Mouse (Mus musculus) liver, postnatal 0 days (tissue): Measurements from ENCODE around the gene Kdm2a. TPM values are rescaled to one million over a fixed set of nuclear protein-coding genes. Genes with fewer than 3 reads are reported as not detected.

Experiments
- ATAC-seq: fragments of 200-750 bp; cut with Nextera tagmentation; 2 replicates; pipeline ENCODE4 v1.8.0; 2017; ENCODE audit warnings: mild to moderate bottlenecking, moderate library complexity
- DNase-seq: peaks from one replicate; pipeline ENCODE4 v3.0.0-alpha.2; 2016
- H3K27ac ChIP-seq: fragments of 300-500 bp; sonication (generic); 2 replicates; pipeline ENCODE4 v1.5.1; 2014; ENCODE audit warnings: antibody characterized with exemption, moderate library complexity, mild to moderate bottlenecking, low read depth
- H3K27me3 ChIP-seq: fragments of 300-500 bp; sonication (generic); 2 replicates; pipeline ENCODE4 v1.6.1; 2014; ENCODE audit warnings: low read length, control low read depth, mixed read lengths; ENCODE audit not compliant: insufficient read depth
- H3K36me3 ChIP-seq: fragments of 300-500 bp; sonication (generic); replicated peaks from 2 replicates; pipeline ENCODE4 v1.6.1; 2014; ENCODE audit warnings: mild to moderate bottlenecking, control low read depth, low read length, moderate library complexity, mixed read lengths; ENCODE audit not compliant: insufficient read depth
- H3K4me1 ChIP-seq: fragments of 300-500 bp; sonication (generic); 2 replicates; pipeline ENCODE4 v1.6.1; 2014; ENCODE audit warnings: antibody characterized with exemption, mild to moderate bottlenecking, control low read depth; ENCODE audit not compliant: insufficient read depth
- H3K4me2 ChIP-seq: fragments of 300-500 bp; sonication (generic); 2 replicates; pipeline ENCODE4 v1.6.1; 2014; ENCODE audit warnings: low read depth, mild to moderate bottlenecking, low read length, moderate library complexity, mixed read lengths
- H3K4me3 ChIP-seq: fragments of 300-500 bp; sonication (generic); 2 replicates; pipeline ENCODE4 v1.5.1; 2014; ENCODE audit warnings: low read depth, low read length
- H3K9ac ChIP-seq: fragments of 300-500 bp; sonication (generic); replicated peaks from 2 replicates; pipeline ENCODE4 v1.6.1; 2014; ENCODE audit warnings: mild to moderate bottlenecking, moderate library complexity
- H3K9me3 ChIP-seq: fragments of 300-500 bp; sonication (generic); 2 replicates; pipeline ENCODE4 v1.6.1; 2016; ENCODE audit warnings: mild to moderate bottlenecking, control low read depth, low read length, mixed read lengths
- CTCF ChIP-seq: sonication (generic); IDR thresholded peaks from 2 replicates; pipeline ENCODE4 v1.5.1; 2016; ENCODE audit warnings: antibody characterized with exemption, low read depth
- EP300 ChIP-seq: IDR thresholded peaks from 2 replicates; pipeline ENCODE4 v1.6.1; 2016; ENCODE audit warnings: antibody characterized with exemption, low read depth, mild to moderate bottlenecking
- WGBS: fragments of 180-500 bp; shearing (Covaris S2); extraction: QIAGEN DNeasy Blood & Tissue Kit; methylation state at CpG from one replicate; pipeline ENCODE4 v1.1.7; 2014; ENCODE audit not compliant: insufficient replicate concordance; 5-methylcytosine and 5-hydroxymethylcytosine counted together
- polyA plus RNA-seq: library from polyadenylated mRNA; unstranded; fragments of >200 nt; fragmentation: Nextera tagmentation; extraction: Ambion mirVana; gene quantifications from 2 replicates; pipeline ENCODE4 v1.2.1, GENCODE M21; 2015

The Kdm2a gene
- polyA plus RNA-seq, 1 experiment from 2014 or later: 7.8 TPM

- ATAC-seq (peak; percentile 63), DNase-seq (no peak)
- 53% methylated on average over 8 of the region's 8 CpGs for WGBS
- 0 out of 2 replicates have a peak, but pooled peaks cover 4% of the 10 kb centered on the region for H3K36me3 ChIP-seq
- no peak overlapping the region for H3K27ac ChIP-seq
- no peak overlapping the region for H3K4me2 ChIP-seq
- no peaks in the 10 kb centered on the region for H3K9me3 ChIP-seq
- no peaks in the 10 kb centered on the region for H3K27me3 ChIP-seq
- no peak overlapping the region for H3K9ac ChIP-seq
- peaks cover 13% of the 10 kb centered on the region for H3K4me1 ChIP-seq
- H3K4me3 ChIP-seq: no peak overlapping the region
- TF ChIP-seq EP300 (no peak), CTCF (no peak)
Observed at GRCm38 (mm10) chr19:4420153-4420910, 22.2 kb upstream of the Kdm2a start.

- TF ChIP-seq CTCF: no peak
- no peak for TF ChIP-seq EP300
- Histone ChIP-seq H3K4me3 (no peak overlapping the region), H3K27me3 (no peaks in the 10 kb centered on the region), H3K9ac (no peak overlapping the region), H3K36me3 (no peaks in the 10 kb centered on the region), H3K27ac (no peak overlapping the region), H3K4me2 (no peak overlapping the region), H3K4me1 (peaks cover 13% of the 10 kb centered on the region), H3K9me3 (no peaks in the 10 kb centered on the region)
- WGBS: 84% methylated on average over 5 of the region's 5 CpGs
- no peak for DNase-seq
- ATAC-seq: no peak
Observed at GRCm38 (mm10) chr19:4419711-4420110, 21.6 kb upstream of the Kdm2a start.

- H3K27me3 ChIP-seq: no peaks in the 10 kb centered on the region
- no peak overlapping the region for H3K9ac ChIP-seq
- H3K27ac ChIP-seq: no peak overlapping the region
- ATAC-seq: no peak
- no peak overlapping the region for H3K4me2 ChIP-seq
- H3K36me3 ChIP-seq: no peaks in the 10 kb centered on the region
- no peak for TF ChIP-seq CTCF
- TF ChIP-seq EP300: no peak
- H3K4me1 ChIP-seq: peaks cover 13% of the 10 kb centered on the region
- no peaks in the 10 kb centered on the region for H3K9me3 ChIP-seq
- H3K4me3 ChIP-seq: no peak overlapping the region
- no peak for DNase-seq
Observed at GRCm38 (mm10) chr19:4417713-4418112, 19.6 kb upstream of the Kdm2a start.

GRCm38 (mm10) chr19:4417183-4417582 lies 19.1 kb upstream of the Kdm2a start:
- Histone ChIP-seq H3K36me3 (no peaks in the 10 kb centered on the region), H3K9me3 (no peaks in the 10 kb centered on the region), H3K4me1 (peaks cover 13% of the 10 kb centered on the region), H3K27ac (no peak overlapping the region), H3K4me3 (no peak overlapping the region), H3K27me3 (no peaks in the 10 kb centered on the region), H3K4me2 (no peak overlapping the region), H3K9ac (no peak overlapping the region)
- 0% methylated on average over 1 of the region's 1 CpGs for WGBS
- TF ChIP-seq EP300 (no peak), CTCF (peak; percentile 90)
- peak; percentile 80 for ATAC-seq
- peak; percentile 79 for DNase-seq

GRCm38 (mm10) chr19:4414631-4415030 lies 16.5 kb upstream of the Kdm2a start:
- Histone ChIP-seq H3K9ac (no peak overlapping the region), H3K27ac (no peak overlapping the region), H3K4me2 (no peak overlapping the region), H3K4me1 (peaks cover 2% of the 10 kb centered on the region; the same call in 1 of the 2 replicates), H3K4me3 (no peak overlapping the region), H3K27me3 (no peaks in the 10 kb centered on the region), H3K9me3 (no peaks in the 10 kb centered on the region), H3K36me3 (no peaks in the 10 kb centered on the region)
- DNase-seq: no peak
- WGBS: 79% methylated on average over 1 of the region's 1 CpGs
- ATAC-seq: no peak
- TF ChIP-seq EP300: no peak

- no peaks in the 10 kb centered on the region for H3K9me3 ChIP-seq
- no peak overlapping the region for H3K4me2 ChIP-seq
- no peaks in the 10 kb centered on the region for H3K4me1 ChIP-seq
- TF ChIP-seq EP300 (no peak), CTCF (no peak)
- 26% methylated on average over 2 of the region's 2 CpGs for WGBS
- H3K27me3 ChIP-seq: no peaks in the 10 kb centered on the region
- DNase-seq (no peak), ATAC-seq (no peak)
- no peak overlapping the region for H3K9ac ChIP-seq
- no peak overlapping the region for H3K4me3 ChIP-seq
- H3K27ac ChIP-seq: peak overlapping the region; percentile 29
- no peaks in the 10 kb centered on the region for H3K36me3 ChIP-seq
Observed at GRCm38 (mm10) chr19:4409062-4409461, 11.0 kb upstream of the Kdm2a start.

- TF ChIP-seq CTCF: no peak
- TF ChIP-seq EP300: no peak
- Histone ChIP-seq H3K27ac (no peak overlapping the region), H3K9ac (no peak overlapping the region), H3K9me3 (no peaks in the 10 kb centered on the region), H3K4me1 (no peaks in the 10 kb centered on the region), H3K4me2 (no peak overlapping the region), H3K4me3 (no peak overlapping the region), H3K36me3 (no peaks in the 10 kb centered on the region), H3K27me3 (no peaks in the 10 kb centered on the region)
- DNase-seq (no peak), ATAC-seq (no peak)
- WGBS: 75% methylated on average over 2 of the region's 2 CpGs
Observed at GRCm38 (mm10) chr19:4404840-4405239, 6.8 kb upstream of the Kdm2a start.
